Mouse (Mus musculus) kidney, embryonic 15.5 days (tissue): ENCODE results near the gene Pdap1. TPM values are rescaled to one million over a fixed set of nuclear protein-coding genes. Genes with fewer than 3 reads are reported as not detected.

Source experiments
- ATAC-seq: fragments of 200-750 bp; cut with Nextera tagmentation; replicated peaks from 2 replicates; pipeline ENCODE4 v1.8.0; 2017; ENCODE audit warnings: moderate TSS enrichment; ENCODE audit not compliant: low FRiP score
- H3K27ac ChIP-seq: fragments of 300-500 bp; sonication (generic); 2 replicates; pipeline ENCODE4 v1.5.1; 2015; ENCODE audit warnings: mild to moderate bottlenecking, inconsistent platforms
- H3K27me3 ChIP-seq: fragments of 300-500 bp; sonication (generic); 2 replicates; pipeline ENCODE4 v1.6.1; 2015; ENCODE audit warnings: inconsistent platforms
- H3K36me3 ChIP-seq: fragments of 300-500 bp; sonication (generic); 2 replicates; pipeline ENCODE4 v1.6.1; 2015; ENCODE audit warnings: inconsistent platforms
- H3K4me1 ChIP-seq: fragments of 300-500 bp; sonication (generic); 2 replicates; pipeline ENCODE4 v1.6.1; 2015; ENCODE audit warnings: inconsistent platforms
- H3K4me2 ChIP-seq: fragments of 300-500 bp; sonication (generic); 2 replicates; pipeline ENCODE4 v1.6.1; 2015; ENCODE audit warnings: moderate library complexity, mild to moderate bottlenecking, inconsistent platforms
- H3K4me3 ChIP-seq: fragments of 300-500 bp; sonication (generic); replicated peaks from 2 replicates; pipeline ENCODE4 v1.5.1; 2015; ENCODE audit warnings: mild to moderate bottlenecking, inconsistent platforms
- H3K9ac ChIP-seq: fragments of 300-500 bp; sonication (generic); 2 replicates; pipeline ENCODE4 v1.6.1; 2015; ENCODE audit warnings: mild to moderate bottlenecking, inconsistent platforms
- H3K9me3 ChIP-seq: fragments of 300-500 bp; sonication (generic); replicated peaks from 2 replicates; pipeline ENCODE4 v1.6.1; 2016; ENCODE audit warnings: inconsistent platforms
- WGBS: fragments of 180-500 bp; shearing (Covaris S2); methylation state at CpG from one replicate; pipeline ENCODE4 v1.1.7; 2015; ENCODE audit warnings: mixed read lengths; 5-methylcytosine and 5-hydroxymethylcytosine counted together
- polyA plus RNA-seq: library from polyadenylated mRNA; unstranded; fragments of >200 nt; fragmentation: Nextera tagmentation; extraction: Ambion mirVana; gene quantifications from 2 replicates; pipeline ENCODE4 v1.2.1, GENCODE M21; 2015

Pdap1 gene
- 104 and 106 TPM in 2 replicates for polyA plus RNA-seq

DNA sequence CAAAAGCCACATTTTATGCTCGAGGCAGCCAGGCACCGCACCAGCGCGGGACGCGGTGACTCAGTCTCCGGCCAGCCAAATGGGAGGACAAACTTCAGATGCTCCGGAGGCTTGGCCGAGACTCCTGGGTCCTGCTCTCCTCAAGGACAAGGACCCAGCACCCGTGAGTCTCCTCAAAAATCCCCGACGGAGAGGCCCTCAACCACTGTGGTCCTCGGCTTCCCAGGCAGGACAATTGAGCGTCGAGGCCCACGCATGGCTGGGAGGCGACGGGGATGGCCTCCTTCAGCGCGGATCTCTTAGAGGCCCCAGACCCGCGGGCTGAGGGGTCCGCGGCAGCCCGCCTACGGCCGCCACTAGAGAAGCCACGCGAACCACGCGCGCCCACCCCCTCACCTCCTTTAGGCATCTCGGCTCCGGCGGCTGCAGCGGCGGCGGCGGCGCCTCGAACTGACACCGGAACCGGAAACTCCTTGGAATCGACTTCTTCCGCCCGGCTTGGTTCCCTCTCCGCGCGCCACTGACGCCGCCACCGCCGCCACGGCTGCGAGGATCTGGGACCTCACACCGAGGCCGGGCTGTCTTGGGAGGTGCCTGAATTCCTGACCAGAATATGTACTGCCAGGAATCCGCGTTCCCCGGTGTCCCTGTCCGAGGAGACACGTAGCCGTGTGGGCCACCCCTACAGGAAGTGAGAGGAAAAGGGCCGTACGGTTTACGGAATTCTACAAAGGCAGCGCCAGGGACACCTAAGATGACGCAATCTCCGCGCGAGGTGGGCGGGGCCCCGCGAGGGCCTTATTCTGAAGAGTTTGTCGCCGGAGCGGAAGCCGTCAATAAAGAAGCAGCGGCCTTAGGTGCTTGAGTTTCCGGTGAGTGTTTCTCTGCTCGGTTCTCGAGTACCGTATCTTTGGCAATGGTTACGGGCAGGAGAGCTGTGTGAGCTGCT is at the start of gene Pdap1, which contains the start of gene Bud31:
Gene Pdap1 (minus strand): TSS at position 668 of the 949 bp plus-strand sequence.
Gene Bud31 (plus strand): TSS at position 792 of the 949 bp plus-strand sequence.
- no peaks in the 10 kb centered on the region for H3K9me3 ChIP-seq
- H3K27me3 ChIP-seq = no peaks in the 10 kb centered on the region
- peak within 1 kb of the TSS; percentile 83 for H3K4me2 ChIP-seq
- H3K4me1 ChIP-seq = peaks cover 31% of the 10 kb centered on the region
- H3K9ac ChIP-seq = peak within 1 kb of the TSS; percentile 86
- H3K4me3 ChIP-seq = peak within 1 kb of the TSS; percentile 78
- WGBS = under 1% methylated on average over 81 of the region's 84 CpGs
- peak within 1 kb of the TSS; percentile 93 for H3K27ac ChIP-seq
- peak; percentile 95 for ATAC-seq
- peaks cover 61% of the 10 kb centered on the region for H3K36me3 ChIP-seq

DNA sequence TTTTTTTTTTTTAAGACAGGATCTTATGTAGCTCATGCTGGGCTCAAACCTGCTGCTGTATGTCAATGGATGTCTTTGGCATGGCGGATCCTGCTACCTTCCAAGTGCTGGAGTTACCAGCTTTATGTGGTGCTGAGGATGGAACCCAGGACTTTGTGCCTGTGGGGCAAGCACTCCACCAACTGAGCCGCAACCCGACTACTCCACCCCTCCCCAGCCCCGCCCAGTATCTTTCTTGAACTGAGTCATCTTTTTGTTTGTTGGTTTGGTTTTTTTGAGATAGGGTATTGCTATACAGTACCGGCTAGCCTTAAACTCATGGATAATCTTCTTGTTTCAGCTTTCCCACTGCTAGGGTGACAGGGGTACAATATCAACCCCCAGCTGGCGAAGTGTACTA is 49.4 kb upstream of the Pdap1 start:
- Histone ChIP-seq H3K27ac (no peak overlapping the region), H3K27me3 (no peaks in the 10 kb centered on the region), H3K4me3 (no peak overlapping the region), H3K9me3 (no peaks in the 10 kb centered on the region), H3K4me1 (peaks cover 20% of the 10 kb centered on the region), H3K9ac (no peak overlapping the region), H3K36me3 (peaks cover 58% of the 10 kb centered on the region), H3K4me2 (no peak overlapping the region)
- no peak for ATAC-seq
- 93% methylated on average over 6 of the region's 6 CpGs for WGBS

DNA sequence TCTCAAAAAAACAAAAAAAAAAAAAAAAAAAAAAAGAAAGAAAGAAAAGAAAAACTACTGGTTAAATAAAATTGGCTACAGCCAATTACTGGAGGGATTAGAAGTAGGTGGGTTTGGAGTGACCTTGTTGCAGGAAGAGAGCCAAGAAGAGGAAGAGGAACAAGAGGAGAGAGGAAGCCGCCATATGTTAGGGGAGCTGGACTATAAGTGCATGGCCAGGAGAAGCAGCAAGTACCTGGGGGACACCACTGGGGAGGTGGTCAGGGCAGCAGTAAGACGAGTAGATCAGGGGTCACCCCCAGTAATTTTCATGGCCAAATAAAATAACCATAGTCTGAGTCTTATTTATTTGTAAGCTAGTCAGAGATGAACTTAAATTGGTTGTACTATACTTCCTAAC is 45.2 kb upstream of the Pdap1 start:
- Histone ChIP-seq H3K36me3 (peaks cover 91% of the 10 kb centered on the region), H3K9me3 (no peaks in the 10 kb centered on the region), H3K4me2 (no peak overlapping the region), H3K27me3 (no peaks in the 10 kb centered on the region), H3K4me3 (no peak overlapping the region), H3K4me1 (peaks cover 11% of the 10 kb centered on the region), H3K27ac (no peak overlapping the region), H3K9ac (no peak overlapping the region)
- no peak for ATAC-seq
- 92% methylated on average over 2 of the region's 2 CpGs for WGBS

DNA sequence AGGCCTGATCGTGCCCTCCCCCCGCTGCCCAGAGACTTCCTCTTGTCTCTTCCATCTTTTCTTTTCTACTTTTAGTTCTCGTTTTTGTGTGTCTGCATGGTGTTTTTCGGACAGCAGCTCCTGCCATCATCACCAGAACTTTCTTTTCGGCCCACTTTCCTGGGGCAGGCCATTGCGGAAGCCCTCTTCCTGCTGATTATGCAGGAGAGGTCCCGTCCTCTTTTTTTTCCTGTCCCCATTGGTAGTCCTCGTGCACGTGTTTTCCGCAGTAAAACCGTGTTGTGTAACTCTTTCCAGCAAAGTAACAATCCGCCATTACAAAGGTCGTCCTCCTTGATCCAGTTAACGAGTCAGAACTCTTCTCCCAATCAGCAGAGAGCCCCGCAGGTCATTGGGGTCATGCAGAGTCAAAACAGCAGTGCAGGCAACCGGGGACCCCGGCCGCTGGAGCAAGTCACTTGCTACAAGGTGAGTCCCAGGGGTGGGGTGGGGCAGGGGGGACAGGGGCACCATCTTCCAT is 38.5 kb upstream of the Pdap1 start:
- no peak overlapping the region for H3K9ac ChIP-seq
- no peak overlapping the region for H3K27ac ChIP-seq
- ATAC-seq = no peak
- no peak overlapping the region for H3K4me2 ChIP-seq
- no peaks in the 10 kb centered on the region for H3K4me1 ChIP-seq
- H3K36me3 ChIP-seq = peaks cover 100% of the 10 kb centered on the region
- no peaks in the 10 kb centered on the region for H3K9me3 ChIP-seq
- no peak overlapping the region for H3K4me3 ChIP-seq
- 77% methylated on average over 18 of the region's 18 CpGs for WGBS
- no peaks in the 10 kb centered on the region for H3K27me3 ChIP-seq

DNA sequence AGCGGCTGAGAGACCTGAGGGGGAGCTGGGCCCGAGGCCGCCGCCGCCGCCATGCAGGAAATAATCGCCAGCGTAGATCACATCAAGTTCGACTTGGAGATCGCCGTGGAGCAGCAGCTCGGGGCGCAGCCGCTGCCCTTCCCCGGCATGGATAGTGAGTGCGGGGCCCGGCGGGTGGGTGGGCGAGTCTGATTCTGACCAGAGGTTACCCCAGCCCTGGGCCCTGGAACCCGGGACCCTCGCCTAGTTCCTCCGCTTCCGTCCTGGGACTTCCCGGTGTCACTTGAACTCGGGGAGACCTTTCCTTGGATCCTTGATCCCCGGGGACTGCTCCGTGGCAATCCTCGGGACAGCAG is 27.2 kb upstream of the Pdap1 start:
- Histone ChIP-seq H3K9me3 (no peaks in the 10 kb centered on the region), H3K9ac (peak overlapping the region; percentile 94), H3K36me3 (peaks cover 48% of the 10 kb centered on the region), H3K4me3 (peak overlapping the region; percentile 98), H3K27me3 (no peaks in the 10 kb centered on the region), H3K4me2 (peak overlapping the region; percentile 85), H3K4me1 (peaks cover 37% of the 10 kb centered on the region), H3K27ac (peak overlapping the region; percentile 90)
- peak; percentile 65 for ATAC-seq
- under 1% methylated on average over 27 of the region's 28 CpGs for WGBS

DNA sequence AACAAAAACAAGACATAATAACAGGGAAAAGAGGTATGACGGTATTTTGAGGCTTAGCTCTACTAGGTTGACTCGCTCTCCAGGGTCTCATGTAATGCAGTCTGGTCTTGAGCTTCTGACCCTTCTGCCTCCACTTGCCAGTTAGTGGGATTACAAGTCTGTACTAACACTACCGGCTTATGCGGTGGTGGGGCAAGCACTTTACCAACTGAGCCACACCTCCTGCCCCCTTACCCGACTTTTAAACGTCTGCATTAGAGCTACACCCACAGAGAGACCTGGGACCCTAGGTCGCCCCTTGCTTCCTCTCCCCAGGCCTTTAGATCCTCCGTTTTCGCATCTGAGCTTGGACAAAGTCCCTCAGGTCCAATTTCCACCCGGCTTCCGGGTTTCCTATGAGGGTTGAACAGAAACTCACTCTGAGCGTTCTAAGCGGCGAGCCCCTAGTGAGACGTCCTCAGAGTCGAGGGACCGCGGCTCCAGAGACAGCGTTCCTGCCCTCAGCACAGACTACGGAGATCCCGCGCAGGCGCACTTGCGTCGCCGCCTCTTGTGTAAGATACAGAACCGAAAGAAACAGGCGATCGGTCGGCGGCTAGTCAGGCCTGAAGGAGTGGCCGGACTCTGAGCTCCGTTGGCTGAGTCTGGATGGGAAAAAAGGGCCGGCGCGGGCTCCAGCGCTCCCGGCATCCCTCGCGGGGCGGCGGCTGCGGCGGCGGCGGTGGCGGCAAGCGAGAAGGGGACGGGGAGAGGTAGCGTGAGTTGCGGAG is 26.7 kb upstream of the Pdap1 start, which contains the start of the genes Ptcd1 and Cpsf4:
Gene Ptcd1 (minus strand): TSS at position 573 of the 770 bp plus-strand sequence.
Gene Cpsf4 (plus strand): TSS at position 678 of the 770 bp plus-strand sequence.
- peak within 1 kb of the TSS; percentile 85 for H3K4me2 ChIP-seq
- H3K27ac ChIP-seq = peak within 1 kb of the TSS; percentile 90
- H3K9ac ChIP-seq = peak within 1 kb of the TSS; percentile 94
- peak; percentile 96 for ATAC-seq
- peaks cover 37% of the 10 kb centered on the region for H3K4me1 ChIP-seq
- WGBS = under 1% methylated on average over 51 of the region's 51 CpGs
- peak within 1 kb of the TSS; percentile 98 for H3K4me3 ChIP-seq
- peaks cover 48% of the 10 kb centered on the region for H3K36me3 ChIP-seq
- H3K9me3 ChIP-seq = no peaks in the 10 kb centered on the region
- H3K27me3 ChIP-seq = no peaks in the 10 kb centered on the region

DNA sequence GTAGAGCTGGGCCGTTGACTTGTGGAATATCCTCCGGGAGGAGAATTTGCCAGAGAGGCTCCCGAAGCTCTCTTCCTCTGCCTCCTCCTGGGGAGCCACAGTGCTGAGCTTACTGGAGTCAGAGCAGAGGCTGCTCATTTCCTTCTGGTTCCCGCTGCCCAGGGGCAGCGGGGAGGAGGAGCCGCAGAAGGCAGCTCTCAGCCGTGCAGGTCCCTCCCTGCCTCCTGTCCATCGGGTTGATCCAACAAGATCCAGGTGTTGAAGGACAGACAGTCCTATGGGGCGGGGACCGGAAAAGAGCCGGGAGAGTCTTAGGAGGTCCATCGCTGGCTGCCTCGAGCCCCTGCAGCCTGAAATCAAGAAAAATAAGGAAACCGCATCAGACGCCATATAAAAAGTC is 25.1 kb upstream of the Pdap1 start:
- Histone ChIP-seq H3K27ac (no peak overlapping the region; the same call in 1 of the 2 replicates), H3K9ac (no peak overlapping the region), H3K27me3 (no peaks in the 10 kb centered on the region), H3K4me3 (no peak overlapping the region), H3K4me1 (peaks cover 37% of the 10 kb centered on the region), H3K9me3 (no peaks in the 10 kb centered on the region), H3K36me3 (peaks cover 48% of the 10 kb centered on the region), H3K4me2 (no peak overlapping the region)
- WGBS = 86% methylated on average over 15 of the region's 15 CpGs
- no peak for ATAC-seq

DNA sequence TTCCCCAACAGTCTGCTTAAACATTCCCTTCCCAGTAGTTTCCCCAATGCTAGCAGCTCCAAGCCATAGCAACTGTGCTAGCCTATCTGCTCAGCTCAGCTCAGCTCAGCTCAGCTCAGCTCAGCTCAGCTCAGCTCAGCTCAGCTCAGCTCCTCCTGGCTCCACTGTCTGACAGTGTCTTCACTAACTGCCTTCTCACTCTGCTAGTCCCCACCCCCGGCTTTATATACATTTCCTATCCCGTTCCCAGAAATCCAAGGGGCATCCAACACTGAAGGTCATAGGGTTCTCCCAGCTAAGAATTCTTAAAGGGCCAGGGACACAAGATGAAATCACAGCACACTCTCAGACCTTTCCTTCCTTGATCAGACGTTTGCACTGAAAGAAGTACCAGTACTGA is 24.7 kb upstream of the Pdap1 start:
- 51% methylated on average over 3 of the region's 3 CpGs for WGBS
- H3K4me2 ChIP-seq = peak overlapping the region; percentile 24; the same call in 1 of the 2 replicates

DNA sequence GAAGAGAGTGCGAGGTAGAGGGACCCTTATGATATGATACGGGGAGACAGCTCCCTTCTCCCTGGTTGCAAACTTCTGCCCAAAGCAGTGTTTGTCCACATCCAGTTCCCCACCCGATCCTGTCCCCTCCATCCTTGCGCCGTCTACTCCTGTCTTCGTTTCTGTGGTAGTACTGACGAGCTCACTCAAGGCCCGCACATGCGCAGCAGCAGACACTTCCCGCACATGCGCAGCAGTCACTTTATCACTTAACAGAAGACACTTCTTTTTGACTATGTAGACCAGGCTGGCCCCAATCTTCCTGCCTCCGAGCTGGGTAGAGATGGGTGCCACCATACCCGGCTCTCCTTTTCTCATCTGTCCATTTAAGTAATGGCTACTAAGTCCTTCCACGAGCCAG is 21.3 kb upstream of the Pdap1 start:
- Histone ChIP-seq H3K36me3 (peaks cover 77% of the 10 kb centered on the region), H3K4me3 (no peak overlapping the region)
- 96% methylated on average over 14 of the region's 14 CpGs for WGBS

More for the DNA sequence above, 24.7 kb upstream of the Pdap1 start:
- no peak overlapping the region for H3K4me3 ChIP-seq
- no peak overlapping the region for H3K9ac ChIP-seq
- H3K27me3 ChIP-seq = no peaks in the 10 kb centered on the region
- H3K36me3 ChIP-seq = peaks cover 49% of the 10 kb centered on the region
- ATAC-seq = no peak
- H3K27ac ChIP-seq = no peak overlapping the region; the same call in 1 of the 2 replicates
- H3K9me3 ChIP-seq = no peaks in the 10 kb centered on the region
- peaks cover 37% of the 10 kb centered on the region for H3K4me1 ChIP-seq

DNA sequence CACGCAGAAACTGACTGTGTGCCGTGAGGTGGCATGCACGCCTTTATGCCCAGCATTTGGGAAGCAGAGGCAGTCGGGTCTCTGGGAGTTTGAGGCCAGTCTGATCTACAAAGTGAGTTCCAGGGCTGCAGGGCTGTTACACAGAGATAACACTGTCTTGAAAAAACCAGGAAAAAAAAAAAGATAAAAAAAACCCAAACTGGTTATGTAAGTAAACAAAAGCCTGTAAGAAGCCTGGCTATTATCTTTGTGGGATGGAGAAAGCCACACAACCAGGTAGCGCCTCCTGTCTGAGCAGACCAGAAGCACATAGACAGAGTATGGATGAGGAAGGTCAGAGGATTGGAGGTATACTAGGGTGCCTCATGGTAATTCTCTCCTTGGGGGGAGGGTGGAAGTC is 12.7 kb upstream of the Pdap1 start:
- Histone ChIP-seq H3K4me2 (no peak overlapping the region), H3K4me3 (no peak overlapping the region), H3K4me1 (no peaks in the 10 kb centered on the region), H3K27ac (no peak overlapping the region), H3K27me3 (no peaks in the 10 kb centered on the region), H3K9ac (no peak overlapping the region), H3K36me3 (peaks cover 93% of the 10 kb centered on the region), H3K9me3 (no peaks in the 10 kb centered on the region)
- WGBS = 92% methylated on average over 5 of the region's 5 CpGs
- ATAC-seq = no peak

More for the DNA sequence above, 21.3 kb upstream of the Pdap1 start:
- no peaks in the 10 kb centered on the region for H3K9me3 ChIP-seq
- H3K4me2 ChIP-seq = no peak overlapping the region
- no peak for ATAC-seq
- H3K9ac ChIP-seq = no peak overlapping the region
- peaks cover 22% of the 10 kb centered on the region for H3K4me1 ChIP-seq
- no peak overlapping the region for H3K27ac ChIP-seq
- H3K27me3 ChIP-seq = no peaks in the 10 kb centered on the region

DNA sequence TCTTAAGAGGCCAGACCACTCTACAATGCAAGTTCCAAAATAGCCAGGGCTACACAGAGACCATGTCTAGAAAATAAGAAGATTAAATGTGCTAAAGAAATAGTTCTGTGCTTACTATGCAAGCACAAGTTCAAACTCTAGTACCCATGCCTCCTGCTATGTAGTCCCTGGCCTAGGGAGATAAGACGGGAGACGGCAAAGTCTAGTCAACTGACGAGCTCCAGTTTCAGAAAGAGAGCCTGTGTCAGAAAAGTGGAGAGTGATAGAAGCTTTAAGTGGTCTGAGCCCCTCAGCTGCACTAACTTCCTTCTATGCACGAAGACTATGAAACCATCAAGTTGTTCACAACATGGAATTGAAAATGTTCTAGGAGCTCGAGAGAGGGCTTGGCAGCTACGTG is 9.3 kb upstream of the Pdap1 start:
- H3K9me3 ChIP-seq = no peaks in the 10 kb centered on the region
- peaks cover 99% of the 10 kb centered on the region for H3K36me3 ChIP-seq
- no peaks in the 10 kb centered on the region for H3K4me1 ChIP-seq
- H3K27ac ChIP-seq = no peak overlapping the region
- no peaks in the 10 kb centered on the region for H3K27me3 ChIP-seq
- 92% methylated on average over 6 of the region's 6 CpGs for WGBS
- no peak overlapping the region for H3K4me2 ChIP-seq
- no peak overlapping the region for H3K9ac ChIP-seq
- no peak overlapping the region for H3K4me3 ChIP-seq
- ATAC-seq = no peak
